Mouse (Mus musculus): Measurements from ENCODE around the gene Magi1.

DNA sequence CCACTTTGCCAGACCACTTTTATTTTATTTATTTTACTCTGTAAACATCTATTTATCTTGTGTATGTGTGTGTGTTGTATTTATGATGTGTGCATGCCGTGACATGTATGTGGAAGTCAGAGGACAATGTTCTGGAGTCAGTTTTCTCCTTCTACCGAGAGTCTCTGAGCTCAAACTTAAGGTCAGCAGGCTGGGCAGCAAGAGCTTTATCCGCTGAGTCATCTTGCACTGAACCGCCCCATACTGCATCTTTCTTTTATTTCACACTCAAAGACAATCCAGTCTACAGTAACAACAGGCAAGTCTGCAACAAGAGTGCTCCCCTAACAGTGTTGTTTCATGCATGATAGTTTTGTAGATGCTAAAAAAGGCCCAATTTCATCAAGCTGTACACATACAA, 207.7 kb downstream of the Magi1 start:
- no peak for TF ChIP-seq CTCF (IDR thresholded peaks at IDR 0.05; ENCODE audit: borderline replicate concordance, insufficient read depth, low read length)
- TF ChIP-seq POLR2A (IDR thresholded peaks at IDR 0.05; ENCODE audit: low read depth, low read length), result no peak
